In genomic region chr7:85840090-85840948, GRCm38 (mm10) we compare ENCODE assay signal across 22 mouse cellular contexts. TPM values are rescaled to one million over a fixed set of nuclear protein-coding genes. Genes with fewer than 3 reads are reported as not detected.
DNase-seq lines count a peak whose midpoint lies in the region; ATAC-seq and TF ChIP-seq lines count a peak whose summit lies in the region.
"Had no signal": no experiment of that assay in that cellular context is flagged by ENCODE, and none has a peak within 500 bp of the region (broad histone marks: within the 10 kb centered on the region; RNA-seq: fewer than 3 reads in every experiment).

No protein-coding gene starts in this region.

- no peaks in the 10 kb centered on the region for H3K27me3 ChIP-seq in kidney, embryonic 16.5 days (ENCODE audit: insufficient read depth, low read length)
- no peaks in the 10 kb centered on the region for H3K27me3 ChIP-seq in kidney, adult 2 months (replicated peaks; ENCODE audit: control insufficient read depth, insufficient read depth, low read length)
- H3K27me3 ChIP-seq in embryonic facial prominence, embryonic 12.5 days: no peaks in the 10 kb centered on the region
- no peaks in the 10 kb centered on the region for H3K27me3 ChIP-seq in limb, embryonic 14.5 days (ENCODE audit: control insufficient read depth, insufficient read depth, low read length)
- no peaks in the 10 kb centered on the region for H3K27me3 ChIP-seq in neural tube, embryonic 15.5 days (replicated peaks)
- H3K27me3 ChIP-seq: heart, embryonic 13.5 days; liver, embryonic 12.5 days had no signal

- no peak overlapping the region for H3K9ac ChIP-seq in kidney, embryonic 16.5 days (replicated peaks; ENCODE audit: low read length)
- H3K9ac ChIP-seq in embryonic facial prominence, embryonic 12.5 days: no peak overlapping the region
- H3K9ac ChIP-seq in limb, embryonic 14.5 days (ENCODE audit: low read depth, low read length, severe bottlenecking): no peak overlapping the region
- H3K9ac ChIP-seq in neural tube, embryonic 15.5 days (replicated peaks): no peak overlapping the region
- H3K9ac ChIP-seq: forebrain, postnatal 0 days; heart, embryonic 13.5 days; liver, embryonic 12.5 days had no signal

- H3K27ac ChIP-seq in kidney, embryonic 16.5 days (ENCODE audit: low read length): no peak overlapping the region
- no peak overlapping the region for H3K27ac ChIP-seq in kidney, adult 2 months (ENCODE audit: insufficient read depth, low read depth, low read length)
- H3K27ac ChIP-seq in embryonic facial prominence, embryonic 12.5 days: no peak overlapping the region
- no peak overlapping the region for H3K27ac ChIP-seq in limb, embryonic 14.5 days (replicated peaks; ENCODE audit: low read depth, low read length)
- no peak overlapping the region for H3K27ac ChIP-seq in neural tube, embryonic 15.5 days (replicated peaks)
- H3K27ac ChIP-seq: heart, embryonic 13.5 days; left cerebral cortex, adult 2 months; liver, embryonic 12.5 days had no signal

- no peak for TF ChIP-seq CTCF in kidney, adult 2 months (conservative IDR thresholded peaks at IDR 0.05; ENCODE audit: insufficient read depth, insufficient read length, low read depth, low read length)

- no peak overlapping the region for H3K4me3 ChIP-seq in kidney, embryonic 16.5 days (ENCODE audit: low read length)
- H3K4me3 ChIP-seq in kidney, adult 2 months (ENCODE audit: insufficient read depth, low read depth, low read length): no peak overlapping the region
- no peak overlapping the region for H3K4me3 ChIP-seq in embryonic facial prominence, embryonic 12.5 days
- no peak overlapping the region for H3K4me3 ChIP-seq in limb, embryonic 14.5 days (replicated peaks; ENCODE audit: low read length)
- no peak overlapping the region for H3K4me3 ChIP-seq in neural tube, embryonic 15.5 days (replicated peaks)
- H3K4me3 ChIP-seq: heart, embryonic 13.5 days; left cerebral cortex, adult 2 months; liver, embryonic 12.5 days had no signal

- 7% methylated on average over 2 of the region's 2 CpGs for WGBS in kidney, embryonic 16.5 days
- 3% methylated on average over 2 of the region's 2 CpGs for WGBS in kidney, adult 2 months
- WGBS in embryonic facial prominence, embryonic 12.5 days: 18% methylated on average over 2 of the region's 2 CpGs
- 8% methylated on average over 2 of the region's 2 CpGs for WGBS in limb, embryonic 14.5 days
- 32% methylated on average over 2 of the region's 2 CpGs for WGBS in neural tube, embryonic 15.5 days

- H3K9me3 ChIP-seq in kidney, embryonic 16.5 days (ENCODE audit: low read length): no peaks in the 10 kb centered on the region
- no peaks in the 10 kb centered on the region for H3K9me3 ChIP-seq in embryonic facial prominence, embryonic 12.5 days
- H3K9me3 ChIP-seq in limb, embryonic 14.5 days (ENCODE audit: control insufficient read depth, low read length): no peaks in the 10 kb centered on the region
- H3K9me3 ChIP-seq in neural tube, embryonic 15.5 days (replicated peaks): no peaks in the 10 kb centered on the region
- H3K9me3 ChIP-seq: G1E; liver, embryonic 12.5 days had no signal

- H3K4me2 ChIP-seq in kidney, embryonic 16.5 days (replicated peaks; ENCODE audit: low read depth, low read length): no peak overlapping the region
- no peak overlapping the region for H3K4me2 ChIP-seq in embryonic facial prominence, embryonic 12.5 days (replicated peaks)
- no peak overlapping the region for H3K4me2 ChIP-seq in limb, embryonic 14.5 days (replicated peaks; ENCODE audit: low read depth, low read length, severe bottlenecking)
- H3K4me2 ChIP-seq in neural tube, embryonic 15.5 days: no peak overlapping the region
- H3K4me2 ChIP-seq: heart, embryonic 13.5 days; liver, embryonic 12.5 days had no signal

- no peak for DNase-seq in kidney, adult 2 months
- peak; percentile 24 for DNase-seq in embryo, embryonic 10 days (ENCODE audit: low spot score)
- DNase-seq in limb, embryonic 14.5 days (ENCODE audit: low spot score): peak; percentile 40
- DNase-seq in heart, adult 8-10 months (ENCODE audit: low spot score): no peak
- DNase-seq: adrenal gland, adult 2 months; cerebellum, adult 2 months; forebrain, postnatal 0 days; gastrocnemius, postnatal 14 days; thymus, postnatal 25 days had no signal

- no peaks in the 10 kb centered on the region for H3K36me3 ChIP-seq in kidney, embryonic 16.5 days (ENCODE audit: insufficient read depth, low read length)
- H3K36me3 ChIP-seq in kidney, adult 2 months (ENCODE audit: control insufficient read depth, insufficient read depth, low read length): no peaks in the 10 kb centered on the region
- no peaks in the 10 kb centered on the region for H3K36me3 ChIP-seq in embryonic facial prominence, embryonic 12.5 days
- H3K36me3 ChIP-seq in limb, embryonic 14.5 days (ENCODE audit: control insufficient read depth, insufficient read depth, low read length): no peaks in the 10 kb centered on the region
- H3K36me3 ChIP-seq in neural tube, embryonic 15.5 days: no peaks in the 10 kb centered on the region
- H3K36me3 ChIP-seq: G1E; heart, embryonic 13.5 days; liver, embryonic 12.5 days had no signal

- no peak for TF ChIP-seq POLR2A in kidney, adult 2 months (IDR thresholded peaks at IDR 0.05; ENCODE audit: low read depth, low read length)
- TF ChIP-seq POLR2A in limb, embryonic 14.5 days (IDR thresholded peaks at IDR 0.05; ENCODE audit: borderline replicate concordance, extremely low read depth, insufficient read depth, insufficient read length): no peak

- 0 out of 2 replicates have a peak, but pooled peaks cover 4% of the 10 kb centered on the region for H3K4me1 ChIP-seq in kidney, embryonic 16.5 days (ENCODE audit: insufficient read depth, low read length)
- no peaks in the 10 kb centered on the region for H3K4me1 ChIP-seq in kidney, adult 2 months (ENCODE audit: control insufficient read depth, insufficient read depth, low read length)
- H3K4me1 ChIP-seq in embryonic facial prominence, embryonic 12.5 days: 0 out of 2 replicates have a peak, but pooled peaks cover 5% of the 10 kb centered on the region
- H3K4me1 ChIP-seq in limb, embryonic 14.5 days (ENCODE audit: control insufficient read depth, insufficient read depth, low read length): peaks cover 3% of the 10 kb centered on the region; the same call in 1 of the 2 replicates
- H3K4me1 ChIP-seq in neural tube, embryonic 15.5 days: no peaks in the 10 kb centered on the region
- H3K4me1 ChIP-seq: heart, embryonic 13.5 days; liver, embryonic 12.5 days had no signal

- peak; percentile 86 for ATAC-seq in kidney, embryonic 16.5 days (ENCODE audit: low FRiP score, low TSS enrichment)
- ATAC-seq in embryonic facial prominence, embryonic 12.5 days (ENCODE audit: insufficient number of reproducible peaks, insufficient read depth, low FRiP score, low TSS enrichment): peak; percentile 75
- ATAC-seq in limb, embryonic 14.5 days (ENCODE audit: low FRiP score, low read depth): peak; percentile 62
- no peak for ATAC-seq in neural tube, embryonic 15.5 days (ENCODE audit: low FRiP score)
- ATAC-seq: forebrain, postnatal 0 days; intestine, embryonic 16.5 days; liver, embryonic 12.5 days had no signal

RNA-seq across cellular contexts. Expression of gene Vmn2r73, which starts 35.7 kb away (rescaled TPM):
- not detected in 2 replicates for polyA plus RNA-seq in kidney, embryonic 16.5 days (2015; fragmentation: Nextera tagmentation; extraction: Ambion mirVana)
- polyA plus RNA-seq in kidney, adult 2 months (2012; rRNA removed): not detected in 2 replicates
- polyA plus RNA-seq in embryonic facial prominence, embryonic 12.5 days (2016; fragmentation: Nextera tagmentation; extraction: Ambion mirVana): not detected in 2 replicates
- not detected in 2 replicates for polyA plus RNA-seq in limb, embryonic 14.5 days (2012; rRNA removed)
- not detected in 2 replicates for polyA plus RNA-seq in limb, embryonic 14.5 days (2014; fragmentation: Nextera tagmentation; extraction: Ambion mirVana)
- total RNA-seq in heart, adult 8-10 months (2022): not detected
- polyA plus RNA-seq in neural tube, embryonic 15.5 days (2015; fragmentation: Nextera tagmentation; extraction: Ambion mirVana): not detected in 2 replicates
- total RNA-seq: adrenal gland, adult 2 months; common myeloid progenitor, adult 5-6 weeks; forebrain, postnatal 0 days; gastrocnemius, postnatal 14 days; hematopoietic stem cell, adult 5-6 weeks; left cerebral cortex, adult 2 months; megakaryocyte-erythroid progenitor cell, adult 5-6 weeks had no signal
- polyA plus RNA-seq: adrenal gland, adult 2 months; cerebellum, adult 2 months; forebrain, postnatal 0 days; G1E; heart, embryonic 13.5 days; intestine, embryonic 16.5 days; liver, embryonic 12.5 days; lung, embryonic 16.5 days; spleen, adult 2 months had no signal

Comparison
In these comparisons a context has a peak if more than half of its experiments do, and no peak if none do; other contexts are left out.
1. DNase-seq: peak in embryo, embryonic 10 days (single experiment) and limb, embryonic 14.5 days (single experiment); none in kidney, adult 2 months (single experiment) and heart, adult 8-10 months (single experiment).